Mouse (Mus musculus): ENCODE results near the gene Cbfa2t2.

DNA sequence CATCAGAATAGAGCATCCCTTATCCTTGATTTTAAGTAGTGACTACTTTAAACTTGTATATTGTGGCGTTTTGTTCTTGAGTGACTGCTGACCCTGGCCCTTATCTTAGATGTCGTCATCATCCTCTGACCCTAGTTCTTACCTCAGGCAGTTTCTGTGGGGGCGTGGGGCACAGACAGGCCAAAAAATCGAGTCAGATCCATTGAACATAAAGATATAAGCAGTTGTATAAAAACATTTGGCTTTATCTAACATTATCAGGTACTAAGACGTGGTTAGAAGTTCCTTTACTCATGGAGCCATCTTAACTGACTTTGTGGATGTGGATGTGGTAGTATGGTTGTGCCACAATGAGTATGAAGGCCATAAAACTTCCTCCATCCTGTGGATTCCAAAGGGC lies 86.1 kb downstream of the Cbfa2t2 start:
- TF ChIP-seq CTCF (IDR thresholded peaks at IDR 0.05; ENCODE audit: low read depth) (no peak), EP300 (optimal IDR thresholded peaks at IDR 0.05) (no peak)

All from stomach, postnatal 0 days (tissue).